Mouse (Mus musculus) thymus, adult 2 months (tissue): ENCODE results near the gene Tmem132c.

Source experiments
- CTCF ChIP-seq: fragments of 200-500 bp; IDR thresholded peaks from 2 replicates; pipeline ENCODE4 v1.5.1; 2012; ENCODE audit warnings: mild to moderate bottlenecking, control low read depth, low read length, moderate library complexity, borderline replicate concordance; ENCODE audit not compliant: control insufficient read depth, poor library complexity, insufficient read depth; ENCODE audit errors: extremely low read depth
- POLR2A ChIP-seq: fragments of 200-500 bp; IDR thresholded peaks from 2 replicates; pipeline ENCODE4 v1.6.1; 2012; ENCODE audit warnings: mild to moderate bottlenecking, low read length, control low read depth, moderate library complexity; ENCODE audit not compliant: control insufficient read depth, poor library complexity, insufficient read depth; ENCODE audit errors: extremely low read depth

- TF ChIP-seq POLR2A, result no peak
- TF ChIP-seq CTCF, result no peak
Measured at GRCm38 (mm10) chr5:127611881-127612280, 370.3 kb downstream of the Tmem132c start.
